Mouse (Mus musculus): ENCODE data around the gene Aldh9a1. TPM values are rescaled to one million over a fixed set of nuclear protein-coding genes. Genes with fewer than 3 reads are reported as not detected.

Aldh9a1 gene
- polyA plus RNA-seq, 1 experiment: 73.4 TPM

- H3K36me3 ChIP-seq (ENCODE audit: control insufficient read depth, insufficient read depth, low read length, poor library complexity, severe bottlenecking): 0 out of 2 replicates have a peak, but pooled peaks cover 4% of the 10 kb centered on the region
- H3K9me3 ChIP-seq (replicated peaks; ENCODE audit: control insufficient read depth, insufficient read depth, low read length, poor library complexity, severe bottlenecking): no peaks in the 10 kb centered on the region
- H3K9ac ChIP-seq (ENCODE audit: low read depth, poor library complexity, severe bottlenecking): no peak overlapping the region
- no peaks in the 10 kb centered on the region for H3K27me3 ChIP-seq (ENCODE audit: control insufficient read depth, insufficient read depth, low read length, poor library complexity, severe bottlenecking)
- TF ChIP-seq POLR2A (IDR thresholded peaks at IDR 0.05; ENCODE audit: insufficient read depth, low read length) (no peak), CTCF (IDR thresholded peaks at IDR 0.05; ENCODE audit: low read depth, low read length) (no peak), EP300 (IDR thresholded peaks at IDR 0.05; ENCODE audit: insufficient read depth, low read depth, low read length) (no peak)
- H3K27ac ChIP-seq (ENCODE audit: insufficient read depth, low read length): no peak overlapping the region
- H3K4me3 ChIP-seq (ENCODE audit: low read depth, low read length): no peak overlapping the region
- no peaks in the 10 kb centered on the region for H3K4me1 ChIP-seq (ENCODE audit: control insufficient read depth, insufficient read depth, low read length)
These were observed 13.4 kb upstream of the Aldh9a1 start for GRCm38 (mm10) chr1:167336398-167336797.

- H3K4me3 ChIP-seq (ENCODE audit: low read depth, low read length): no peak overlapping the region
These were observed 12.2 kb upstream of the Aldh9a1 start for GRCm38 (mm10) chr1:167337463-167338095.

GRCm38 (mm10) chr1:167339177-167339781 is 10.5 kb upstream of the Aldh9a1 start:
- H3K36me3 ChIP-seq (ENCODE audit: control insufficient read depth, insufficient read depth, low read length, poor library complexity, severe bottlenecking): no peaks in the 10 kb centered on the region
- no peak overlapping the region for H3K9ac ChIP-seq (ENCODE audit: low read depth, poor library complexity, severe bottlenecking)
- H3K4me1 ChIP-seq (ENCODE audit: control insufficient read depth, insufficient read depth, low read length): no peaks in the 10 kb centered on the region
- no peak overlapping the region for H3K27ac ChIP-seq (ENCODE audit: insufficient read depth, low read length)
- TF ChIP-seq EP300 (IDR thresholded peaks at IDR 0.05; ENCODE audit: insufficient read depth, low read depth, low read length) (no peak), POLR2A (IDR thresholded peaks at IDR 0.05; ENCODE audit: insufficient read depth, low read length) (no peak), CTCF (IDR thresholded peaks at IDR 0.05; ENCODE audit: low read depth, low read length) (no peak)
- no peak overlapping the region for H3K4me3 ChIP-seq (ENCODE audit: low read depth, low read length)
- no peaks in the 10 kb centered on the region for H3K27me3 ChIP-seq (ENCODE audit: control insufficient read depth, insufficient read depth, low read length, poor library complexity, severe bottlenecking)
- no peaks in the 10 kb centered on the region for H3K9me3 ChIP-seq (replicated peaks; ENCODE audit: control insufficient read depth, insufficient read depth, low read length, poor library complexity, severe bottlenecking)

More at GRCm38 (mm10) chr1:167337463-167338095, 12.2 kb upstream of the Aldh9a1 start:
- Histone ChIP-seq H3K4me1 (ENCODE audit: control insufficient read depth, insufficient read depth, low read length) (no peaks in the 10 kb centered on the region), H3K27me3 (ENCODE audit: control insufficient read depth, insufficient read depth, low read length, poor library complexity, severe bottlenecking) (no peaks in the 10 kb centered on the region), H3K9ac (ENCODE audit: low read depth, poor library complexity, severe bottlenecking) (no peak overlapping the region), H3K27ac (ENCODE audit: insufficient read depth, low read length) (no peak overlapping the region), H3K36me3 (ENCODE audit: control insufficient read depth, insufficient read depth, low read length, poor library complexity, severe bottlenecking) (0 out of 2 replicates have a peak, but pooled peaks cover 2% of the 10 kb centered on the region), H3K9me3 (replicated peaks; ENCODE audit: control insufficient read depth, insufficient read depth, low read length, poor library complexity, severe bottlenecking) (no peaks in the 10 kb centered on the region)
- TF ChIP-seq POLR2A (IDR thresholded peaks at IDR 0.05; ENCODE audit: insufficient read depth, low read length): no peak
- peak; percentile 81 for TF ChIP-seq CTCF (IDR thresholded peaks at IDR 0.05; ENCODE audit: low read depth, low read length)

GRCm38 (mm10) chr1:167340111-167340787 is 9.5 kb upstream of the Aldh9a1 start:
- H3K9ac ChIP-seq (ENCODE audit: low read depth, poor library complexity, severe bottlenecking): peak overlapping the region; percentile 63
- H3K36me3 ChIP-seq (ENCODE audit: control insufficient read depth, insufficient read depth, low read length, poor library complexity, severe bottlenecking): no peaks in the 10 kb centered on the region
- no peak overlapping the region for H3K27ac ChIP-seq (ENCODE audit: insufficient read depth, low read length)
- H3K9me3 ChIP-seq (replicated peaks; ENCODE audit: control insufficient read depth, insufficient read depth, low read length, poor library complexity, severe bottlenecking): no peaks in the 10 kb centered on the region
- H3K4me3 ChIP-seq (ENCODE audit: low read depth, low read length): peak overlapping the region; percentile 43
- TF ChIP-seq POLR2A (IDR thresholded peaks at IDR 0.05; ENCODE audit: insufficient read depth, low read length) (no peak), EP300 (IDR thresholded peaks at IDR 0.05; ENCODE audit: insufficient read depth, low read depth, low read length) (no peak), CTCF (IDR thresholded peaks at IDR 0.05; ENCODE audit: low read depth, low read length) (no peak)
- no peaks in the 10 kb centered on the region for H3K27me3 ChIP-seq (ENCODE audit: control insufficient read depth, insufficient read depth, low read length, poor library complexity, severe bottlenecking)
- no peaks in the 10 kb centered on the region for H3K4me1 ChIP-seq (ENCODE audit: control insufficient read depth, insufficient read depth, low read length)

GRCm38 (mm10) chr1:167340910-167341528 is 8.8 kb upstream of the Aldh9a1 start:
- Histone ChIP-seq H3K4me1 (ENCODE audit: control insufficient read depth, insufficient read depth, low read length) (no peaks in the 10 kb centered on the region), H3K36me3 (ENCODE audit: control insufficient read depth, insufficient read depth, low read length, poor library complexity, severe bottlenecking) (no peaks in the 10 kb centered on the region), H3K27me3 (ENCODE audit: control insufficient read depth, insufficient read depth, low read length, poor library complexity, severe bottlenecking) (no peaks in the 10 kb centered on the region), H3K9me3 (replicated peaks; ENCODE audit: control insufficient read depth, insufficient read depth, low read length, poor library complexity, severe bottlenecking) (no peaks in the 10 kb centered on the region), H3K9ac (ENCODE audit: low read depth, poor library complexity, severe bottlenecking) (no peak overlapping the region), H3K4me3 (ENCODE audit: low read depth, low read length) (no peak overlapping the region), H3K27ac (ENCODE audit: insufficient read depth, low read length) (no peak overlapping the region)
- TF ChIP-seq POLR2A (IDR thresholded peaks at IDR 0.05; ENCODE audit: insufficient read depth, low read length) (no peak), EP300 (IDR thresholded peaks at IDR 0.05; ENCODE audit: insufficient read depth, low read depth, low read length) (no peak), CTCF (IDR thresholded peaks at IDR 0.05; ENCODE audit: low read depth, low read length) (no peak)
